Mouse (Mus musculus) gastrocnemius, adult 2 months (tissue): Measurements from ENCODE around the gene Mus81. TPM values are rescaled to one million over a fixed set of nuclear protein-coding genes. Genes with fewer than 3 reads are reported as not detected.

ENCODE experiments used
- DNase-seq: peaks from one replicate; pipeline ENCODE4 v3.0.0; 2022
- H3K27ac ChIP-seq: fragments of 200-600 bp; 2 replicates; pipeline ENCODE4 v1.8.1; 2022; ENCODE audit warnings: mild to moderate bottlenecking
- H3K4me3 ChIP-seq: fragments of 200-600 bp; 2 replicates; pipeline ENCODE4 v1.8.1; 2022; ENCODE audit warnings: mild to moderate bottlenecking, moderate library complexity
- CTCF ChIP-seq: fragments of 200-600 bp; IDR thresholded peaks from 2 replicates; pipeline ENCODE4 v1.8.1; 2022; ENCODE audit warnings: antibody characterized with exemption, mild to moderate bottlenecking, moderate library complexity
- intact Hi-C: fragments of 180-260 bp; cut with DNase I; formaldehyde crosslinking; loops from one replicate; pipeline ENCODE4 v1.15.1; 2025
- total RNA-seq, 2 experiments: library from RNA; stranded (reverse); gene quantifications; 2 replicates each; pipeline ENCODE4 v1.2.3; 2021

The Mus81 gene
- total RNA-seq, 2 experiments from 2014 or later: 20.1 to 23.3 TPM

DNA sequence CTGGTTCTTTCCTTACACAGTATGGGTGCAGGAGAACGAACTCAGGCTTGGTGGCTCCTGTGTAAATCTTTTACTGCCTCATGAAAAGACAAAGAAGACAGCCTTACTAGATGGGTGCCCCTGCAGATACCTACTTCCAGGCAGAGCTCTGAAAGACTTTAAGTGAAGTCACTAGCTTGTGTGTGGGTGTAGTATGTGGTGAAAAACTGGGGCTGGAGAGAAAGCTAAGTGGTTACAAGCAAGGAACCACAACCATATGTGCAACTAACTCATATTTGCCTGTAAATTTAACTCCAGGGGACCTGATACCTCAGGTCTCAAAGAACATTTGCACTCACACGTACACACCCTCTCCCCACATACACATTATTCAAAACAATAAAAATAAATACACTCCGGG is 28.3 kb downstream of the Mus81 start:
- DNase-seq: no peak
- H3K4me3 ChIP-seq: peak overlapping the region; percentile 89
- intact Hi-C loops: no loop called here
- TF ChIP-seq CTCF: no peak
- peak overlapping the region; percentile 94 for H3K27ac ChIP-seq

DNA sequence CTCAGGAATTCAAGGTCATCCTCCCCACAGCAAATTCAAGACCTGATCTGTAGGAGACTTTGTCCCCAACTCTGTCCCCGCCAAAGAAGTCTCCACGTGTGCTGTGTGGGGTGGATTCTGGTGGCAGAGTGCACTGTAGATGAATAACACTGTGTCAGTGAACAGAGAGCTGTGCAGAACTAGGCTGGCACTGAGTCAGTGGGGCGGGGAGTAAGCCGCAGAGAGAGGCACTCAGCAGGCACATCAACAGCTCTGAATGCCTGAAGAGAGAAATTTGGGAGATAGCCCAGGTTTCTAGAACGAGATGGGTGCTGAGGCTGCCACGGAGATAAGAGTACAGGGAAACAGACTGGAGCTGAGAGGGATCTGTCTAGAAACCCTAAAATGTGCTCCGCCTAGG is 29.2 kb downstream of the Mus81 start:
- TF ChIP-seq CTCF: no peak
- no peak for DNase-seq
- intact Hi-C loops: no loop called here

DNA sequence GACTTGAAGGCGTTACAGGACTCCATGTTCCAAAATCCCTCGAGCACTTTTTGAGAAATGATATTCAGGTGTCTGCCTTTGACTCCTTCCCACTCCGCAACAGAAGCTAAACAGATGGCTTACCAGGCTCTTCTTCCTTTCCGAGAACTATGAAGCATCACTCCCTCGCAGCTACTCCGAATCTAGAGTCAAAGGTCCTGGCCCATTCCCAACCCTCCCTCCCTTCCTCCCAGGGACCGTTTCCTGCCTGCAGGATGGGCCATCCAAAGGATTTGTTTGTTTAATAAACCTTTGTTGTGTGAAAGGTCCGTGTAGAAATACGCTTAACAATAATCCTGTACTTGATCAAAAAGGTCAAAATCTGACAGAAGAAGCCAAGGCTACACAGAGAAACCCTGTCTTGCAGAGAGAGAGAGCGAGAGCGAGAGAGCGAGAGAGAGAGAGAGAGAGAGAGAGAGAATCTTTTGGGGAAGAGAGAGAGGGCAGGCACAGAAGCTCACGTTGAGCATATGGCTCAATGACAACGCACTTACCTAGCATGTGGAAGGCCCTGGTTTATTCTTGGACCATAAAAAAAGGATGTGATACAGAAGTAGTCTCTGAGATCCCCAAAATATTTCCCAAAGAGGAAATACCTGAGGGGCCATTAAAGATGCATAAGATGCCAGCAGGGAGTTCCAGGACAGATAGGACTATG is 30.3 kb downstream of the Mus81 start, which contains the start of gene Ccdc85b:
TSS of gene Ccdc85b (minus strand) at position 149 of the 697 bp plus-strand sequence.
- DNase-seq: peak; percentile 36
- Histone ChIP-seq H3K27ac (peak within 1 kb of the TSS; percentile 97), H3K4me3 (peak within 1 kb of the TSS; percentile 89)
- intact Hi-C loops: no loop called here
- TF ChIP-seq CTCF: no peak

More for the DNA sequence above, 29.2 kb downstream of the Mus81 start:
- Histone ChIP-seq H3K27ac (peak overlapping the region; percentile 97), H3K4me3 (no peak overlapping the region)

DNA sequence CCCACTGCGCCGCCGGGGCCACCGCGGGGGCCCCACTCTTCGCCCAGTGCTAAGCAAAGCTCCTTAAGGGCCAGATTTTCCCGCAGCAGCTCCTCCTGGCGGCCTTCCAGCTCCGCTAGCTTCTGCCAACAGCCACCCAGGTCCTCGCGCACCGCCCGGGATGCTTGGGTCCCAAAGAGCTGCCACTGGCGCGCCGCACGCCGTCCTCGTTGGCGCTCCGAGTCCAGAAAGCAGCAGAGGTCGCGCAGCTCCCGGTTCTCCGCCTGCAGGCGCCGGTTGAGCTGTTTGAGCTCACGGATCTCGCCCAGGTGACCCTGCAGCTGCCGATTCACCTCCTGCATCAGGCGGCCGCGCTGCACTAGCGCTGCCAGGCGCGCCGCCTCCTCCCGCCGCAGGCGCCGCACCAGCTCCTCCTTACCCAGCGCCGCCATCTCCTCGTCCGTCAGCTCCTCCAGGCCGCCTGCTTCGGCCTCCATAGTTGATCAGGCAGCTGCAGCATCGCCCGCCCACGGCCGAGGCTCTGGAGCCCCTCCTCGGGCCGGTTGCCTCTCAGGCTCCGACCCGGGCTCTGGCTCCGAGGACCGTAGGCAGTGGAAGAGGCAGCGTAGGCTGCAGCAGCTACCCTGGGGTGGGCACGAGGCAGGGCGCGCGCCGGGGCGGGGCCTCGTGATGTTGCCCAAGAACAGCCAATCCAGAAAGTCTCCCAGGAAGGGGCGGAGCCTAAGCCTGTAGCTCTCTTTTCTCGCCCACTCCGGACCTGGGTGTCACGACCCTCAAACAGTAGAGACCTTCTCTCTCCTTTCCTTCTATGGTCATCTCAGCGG is 31.1 kb downstream of the Mus81 start:
- Histone ChIP-seq H3K4me3 (peak overlapping the region; percentile 89), H3K27ac (peak overlapping the region; percentile 97)
- intact Hi-C loops: no loop called here
- TF ChIP-seq CTCF: peak; percentile 17; the same call in 1 of the 2 replicates
- DNase-seq: peak; percentile 96

DNA sequence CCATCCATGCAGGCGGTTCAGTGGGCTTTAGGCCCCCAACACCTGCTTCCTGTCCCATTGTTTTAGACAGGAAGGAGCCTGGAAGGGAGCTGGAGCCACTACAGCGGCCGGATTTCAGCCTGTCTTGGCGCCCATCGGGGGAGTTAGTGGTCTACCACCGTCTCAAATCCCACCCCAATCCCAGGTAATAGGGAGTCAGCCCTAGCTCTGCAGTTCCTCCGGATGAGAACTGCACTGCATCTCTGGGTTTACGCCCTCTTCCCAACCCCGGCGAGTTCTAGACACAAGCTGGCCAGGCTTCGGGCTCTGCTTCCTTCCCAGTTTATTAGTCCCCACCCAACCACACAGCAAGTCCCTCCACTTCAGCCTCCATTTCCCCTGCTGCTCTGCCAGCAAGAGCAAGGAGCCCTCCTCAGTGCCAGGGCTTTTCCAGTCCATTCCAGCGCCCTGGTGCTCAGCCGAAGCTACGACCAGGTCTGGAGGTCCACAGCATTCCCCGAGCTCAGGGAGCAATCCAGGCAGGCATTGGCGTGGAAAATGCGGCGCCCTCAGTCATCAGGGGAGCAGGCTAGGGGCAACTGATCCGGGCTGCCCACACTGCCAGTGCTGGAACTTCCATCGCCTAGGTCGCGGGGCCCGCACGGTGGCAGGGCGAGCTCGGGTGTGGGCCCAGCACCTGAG is 31.8 kb downstream of the Mus81 start:
- intact Hi-C loops: no loop called here
- peak; percentile 43 for DNase-seq

DNA sequence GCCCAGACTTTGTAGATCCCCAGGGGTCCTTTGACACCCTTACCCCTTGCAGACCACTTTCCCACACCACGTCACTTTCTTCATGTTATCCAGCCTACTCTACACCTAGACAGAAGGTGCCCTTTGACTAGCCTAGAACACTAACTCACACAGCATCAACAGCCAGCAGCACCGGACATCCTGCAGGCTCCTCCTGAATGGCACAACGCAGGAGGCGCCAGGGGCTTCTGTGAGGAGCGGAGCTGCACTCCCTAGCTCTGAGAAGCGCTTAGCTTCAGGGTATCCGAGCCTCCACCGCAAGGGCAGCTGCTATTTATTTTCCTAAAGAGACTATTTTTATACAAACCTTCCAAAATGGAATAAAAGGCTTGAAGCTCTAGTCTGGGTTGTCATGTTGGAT is 32.6 kb downstream of the Mus81 start:
- no peak for DNase-seq
- intact Hi-C loops: no loop called here
- peak overlapping the region; percentile 97 for H3K27ac ChIP-seq
- peak overlapping the region; percentile 89 for H3K4me3 ChIP-seq
- no peak for TF ChIP-seq CTCF

More for the DNA sequence above, 31.8 kb downstream of the Mus81 start:
- TF ChIP-seq CTCF: no peak
- Histone ChIP-seq H3K27ac (peak overlapping the region; percentile 97), H3K4me3 (peak overlapping the region; percentile 89)

DNA sequence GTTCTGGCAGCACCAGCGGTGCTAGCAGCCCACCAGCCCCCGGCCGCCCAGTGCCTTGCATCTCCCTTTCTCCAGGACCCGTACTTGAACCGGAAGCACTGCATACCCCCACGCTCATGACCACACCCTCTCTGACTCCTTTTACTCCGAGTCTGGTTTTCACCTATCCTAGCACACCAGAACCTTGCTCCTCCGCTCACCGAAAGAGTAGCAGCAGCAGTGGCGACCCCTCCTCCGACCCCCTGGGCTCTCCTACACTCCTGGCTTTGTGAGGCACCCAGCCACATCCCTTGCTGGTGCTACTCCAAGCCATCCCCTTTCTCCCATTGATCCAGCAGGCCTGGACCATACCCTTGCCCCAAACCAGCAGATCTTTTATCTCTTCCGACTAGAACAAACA is 33.2 kb downstream of the Mus81 start:
- intact Hi-C loops: no loop called here
- TF ChIP-seq CTCF: no peak
- no peak for DNase-seq
- Histone ChIP-seq H3K4me3 (peak overlapping the region; percentile 89), H3K27ac (peak overlapping the region; percentile 97)

DNA sequence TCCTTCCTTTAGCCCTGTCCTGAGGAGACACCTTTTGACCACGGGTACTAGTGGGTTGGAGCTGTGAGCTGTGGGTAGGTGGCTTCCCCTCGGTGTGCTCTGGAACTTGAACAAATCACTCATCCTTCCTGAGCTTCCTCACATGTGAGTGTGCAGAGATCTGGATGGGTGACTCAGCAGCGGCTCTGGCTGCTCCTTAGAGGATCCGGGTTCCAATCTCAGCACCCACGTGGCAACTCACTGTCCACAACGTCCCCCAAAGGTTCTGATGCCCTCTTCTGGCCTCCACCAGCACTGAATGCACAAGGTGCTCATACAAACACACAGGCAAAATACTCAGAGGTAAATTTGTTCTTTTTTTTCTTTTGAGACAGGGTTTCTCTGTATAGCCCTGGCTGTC is 36.4 kb downstream of the Mus81 start:
- no peak for DNase-seq
- Histone ChIP-seq H3K4me3 (no peak overlapping the region), H3K27ac (no peak overlapping the region)
- intact Hi-C loops: no loop called here
- TF ChIP-seq CTCF: no peak

DNA sequence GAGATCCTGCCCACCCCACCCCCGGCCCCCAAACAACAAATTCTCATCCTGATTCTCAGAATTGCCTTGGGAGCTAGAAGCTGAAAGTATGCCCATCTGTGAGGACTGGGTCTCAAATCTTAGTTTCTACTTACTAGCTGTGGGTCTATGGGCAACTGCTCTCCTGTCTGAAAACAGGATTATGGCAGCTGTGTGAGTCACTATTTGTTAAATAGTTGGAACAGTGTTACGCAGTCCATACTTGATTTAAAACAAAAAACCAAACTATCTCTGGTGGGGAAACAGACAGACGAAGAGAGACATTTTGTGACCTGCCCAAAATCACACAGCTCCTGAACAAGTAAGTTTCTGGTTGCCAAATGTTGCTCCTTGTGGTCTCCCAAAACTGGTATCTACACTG is 38.5 kb downstream of the Mus81 start:
- no peak for TF ChIP-seq CTCF
- intact Hi-C loops: no loop called here
- no peak overlapping the region for H3K27ac ChIP-seq
- H3K4me3 ChIP-seq: no peak overlapping the region
- no peak for DNase-seq

DNA sequence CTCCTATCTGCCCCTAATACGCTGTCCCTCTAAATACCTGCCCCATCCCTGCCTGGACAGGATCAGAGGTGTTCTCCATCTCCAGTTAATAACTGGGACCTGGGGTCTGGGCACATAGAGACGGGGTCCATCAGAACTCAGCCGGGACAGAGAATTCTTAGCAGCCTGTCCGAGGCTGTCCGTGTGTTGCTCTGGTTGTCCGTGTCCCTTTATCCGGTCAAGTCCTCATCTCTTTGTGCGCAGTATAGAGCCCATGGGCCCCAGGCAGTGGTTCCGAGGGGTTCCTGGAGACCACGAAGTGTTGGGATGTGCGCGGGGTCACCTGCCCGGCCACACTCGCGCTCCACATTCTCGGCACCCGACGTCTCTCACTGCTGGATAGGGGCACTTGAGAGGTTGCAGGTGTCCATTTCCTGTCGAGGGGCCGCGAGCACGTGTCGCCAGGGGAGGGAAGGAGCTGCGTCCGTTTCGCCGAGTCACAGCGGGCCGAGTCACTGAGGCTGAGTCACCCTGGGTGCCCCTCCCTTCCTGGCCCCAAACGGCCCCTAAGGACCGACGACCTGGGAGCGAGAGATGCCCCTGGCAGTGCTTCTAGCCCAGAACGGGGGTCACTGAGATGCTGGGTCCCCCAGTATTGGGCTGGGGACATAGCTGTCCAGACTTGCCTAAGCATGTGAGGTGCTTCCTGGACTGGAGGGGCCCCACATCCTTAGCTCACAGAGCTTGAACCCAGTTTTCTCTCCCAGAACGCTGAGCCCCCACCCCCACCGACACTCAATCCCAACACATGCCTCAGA is 39.6 kb downstream of the Mus81 start:
- no peak for TF ChIP-seq CTCF
- Histone ChIP-seq H3K27ac (no peak overlapping the region), H3K4me3 (peak overlapping the region; percentile 70)
- intact Hi-C loops: no loop called here
- peak; percentile 43 for DNase-seq

DNA sequence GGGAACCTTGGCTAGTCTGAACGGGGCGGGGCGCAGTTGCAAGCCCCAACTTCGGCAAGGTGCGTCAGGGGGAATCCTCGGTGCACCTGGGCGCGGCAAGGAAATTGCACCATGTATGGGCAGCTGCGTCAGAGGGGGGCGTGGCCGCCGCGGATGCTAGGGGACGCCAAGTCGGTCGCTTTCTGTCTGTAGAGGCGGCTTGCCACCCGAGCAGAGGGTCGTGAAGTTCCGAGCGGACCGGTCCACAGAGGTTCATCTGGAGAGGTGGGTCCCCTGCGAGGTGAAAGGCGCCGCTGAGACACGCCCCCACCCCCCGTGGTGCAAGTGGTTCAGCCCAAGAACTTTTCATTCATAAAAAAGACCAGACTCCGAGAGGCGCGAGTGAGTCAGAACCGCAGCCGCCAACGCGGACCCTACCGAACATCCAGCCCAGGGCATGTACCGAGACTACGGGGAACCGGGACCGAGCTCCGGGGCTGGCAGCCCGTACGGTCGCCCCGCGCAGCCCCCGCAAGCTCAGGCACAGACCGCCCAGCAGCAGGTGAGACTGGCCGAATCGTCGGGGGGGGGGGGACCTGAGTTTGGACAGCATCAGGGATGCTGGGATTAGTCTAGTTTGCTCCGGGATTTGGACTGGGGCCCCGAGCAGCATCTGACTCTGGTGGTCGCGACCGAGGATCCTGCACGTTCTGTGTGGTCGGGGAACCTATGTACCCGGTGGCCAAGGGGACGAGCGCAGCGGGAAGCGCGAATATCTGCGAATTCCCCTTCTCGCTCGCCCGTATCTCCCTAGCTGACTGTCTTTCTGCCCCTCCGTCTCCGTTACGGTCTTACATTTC is 40.5 kb downstream of the Mus81 start, which contains the start of gene Fosl1:
TSS of gene Fosl1 (plus strand) at position 33 of the 839 bp plus-strand sequence.
- TF ChIP-seq CTCF: no peak
- peak; percentile 72 for DNase-seq
- intact Hi-C loops: no loop called here
- H3K4me3 ChIP-seq: peak within 1 kb of the TSS; percentile 70
- no peak within 1 kb of the TSS for H3K27ac ChIP-seq
